Mouse (Mus musculus) CH12.LX (cell line): Measurements from ENCODE around the gene Camk2b.

Experiments used
- CTCF ChIP-seq, 2 experiments: IDR thresholded peaks in 1 of 2; conservative IDR thresholded peaks in 1 of 2; 2 replicates each; pipeline ENCODE4 v1.5.1; 2011 to 2012; ENCODE audit warnings: low read depth in 2 of 2, low read length in 2 of 2, improper control_type of control experiment in 1 of 2, inconsistent platforms in 1 of 2, mild to moderate bottlenecking in 1 of 2, moderate library complexity in 1 of 2
- E2F4 ChIP-seq: IDR thresholded peaks from 2 replicates; pipeline ENCODE4 v1.6.1; 2011; ENCODE audit warnings: low read depth, low read length, improper control_type of control experiment; ENCODE audit not compliant: insufficient replicate concordance
- EP300 ChIP-seq: IDR thresholded peaks from 2 replicates; pipeline ENCODE4 v1.6.1; 2011; ENCODE audit warnings: low read length, improper control_type of control experiment
- GABPA ChIP-seq: IDR thresholded peaks from 2 replicates; pipeline ENCODE4 v1.6.1; 2012; ENCODE audit warnings: low read depth, low read length, improper control_type of control experiment, inconsistent platforms; ENCODE audit not compliant: insufficient replicate concordance
- MAZ ChIP-seq: IDR thresholded peaks from 2 replicates; pipeline ENCODE4 v1.6.1; 2012; ENCODE audit warnings: low read depth, mild to moderate bottlenecking, inconsistent platforms, low read length, improper control_type of control experiment, moderate library complexity
- RAD21 ChIP-seq: IDR thresholded peaks from 2 replicates; pipeline ENCODE4 v1.6.1; 2011; ENCODE audit warnings: low read depth, mild to moderate bottlenecking, low read length, improper control_type of control experiment, moderate library complexity
- TCF12 ChIP-seq: IDR thresholded peaks from 2 replicates; pipeline ENCODE4 v1.6.1; 2014; ENCODE audit warnings: low read depth, mild to moderate bottlenecking, inconsistent platforms, low read length, improper control_type of control experiment
- UBTF ChIP-seq: IDR thresholded peaks from 2 replicates; pipeline ENCODE4 v1.6.1; 2012; ENCODE audit warnings: low read depth, mild to moderate bottlenecking, inconsistent platforms, low read length, improper control_type of control experiment, moderate library complexity
- ZNF384 ChIP-seq: IDR thresholded peaks from 2 replicates; pipeline ENCODE4 v1.6.1; 2012; ENCODE audit warnings: low read depth, low read length, improper control_type of control experiment, inconsistent platforms

DNA sequence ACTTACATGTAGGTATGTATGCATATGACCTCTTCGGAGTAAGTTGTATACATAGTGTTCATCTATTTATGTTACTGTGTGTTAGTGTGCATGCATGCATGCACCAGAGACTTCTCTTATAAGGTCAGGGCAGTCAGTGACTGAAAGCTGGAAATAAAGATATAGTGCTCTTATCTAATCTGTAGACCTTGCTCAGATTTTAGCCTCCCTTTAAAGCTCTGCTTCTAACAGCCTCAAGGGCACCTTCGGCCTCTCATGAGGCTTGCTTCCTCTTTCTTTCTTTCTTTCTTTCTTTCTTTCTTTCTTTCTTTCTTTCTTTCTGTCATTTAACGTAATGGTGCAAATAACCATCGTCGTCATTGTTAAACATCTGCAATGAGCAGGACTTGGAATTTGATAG, 111.7 kb downstream of the Camk2b start:
- TF ChIP-seq MAZ (no peak), TCF12 (no peak), RAD21 (no peak), CTCF (conservative IDR thresholded peaks at IDR 0.05 in 1 of 2, IDR thresholded peaks at IDR 0.05 in 1 of 2; ENCODE audit: low read depth in 2 of 2, low read length in 2 of 2) (no peak), GABPA (no peak), UBTF (no peak), EP300 (no peak), E2F4 (no peak), ZNF384 (no peak)
